Mouse (Mus musculus) layer of hippocampus, postnatal 36 days (tissue): ENCODE measurements around the gene 1700016H13Rik. TPM values are rescaled to one million over a fixed set of nuclear protein-coding genes. Genes with fewer than 3 reads are reported as not detected.

Experiments
- DNase-seq, 2 experiments: peaks; one replicate each; pipeline ENCODE4 v3.0.0; 2022
- total RNA-seq, 2 experiments: library from RNA; stranded (reverse); gene quantifications; 2 replicates each; pipeline ENCODE4 v1.2.3; 2021

1700016H13Rik gene
- total RNA-seq, 2 experiments from 2014 or later, result not detected

DNA sequence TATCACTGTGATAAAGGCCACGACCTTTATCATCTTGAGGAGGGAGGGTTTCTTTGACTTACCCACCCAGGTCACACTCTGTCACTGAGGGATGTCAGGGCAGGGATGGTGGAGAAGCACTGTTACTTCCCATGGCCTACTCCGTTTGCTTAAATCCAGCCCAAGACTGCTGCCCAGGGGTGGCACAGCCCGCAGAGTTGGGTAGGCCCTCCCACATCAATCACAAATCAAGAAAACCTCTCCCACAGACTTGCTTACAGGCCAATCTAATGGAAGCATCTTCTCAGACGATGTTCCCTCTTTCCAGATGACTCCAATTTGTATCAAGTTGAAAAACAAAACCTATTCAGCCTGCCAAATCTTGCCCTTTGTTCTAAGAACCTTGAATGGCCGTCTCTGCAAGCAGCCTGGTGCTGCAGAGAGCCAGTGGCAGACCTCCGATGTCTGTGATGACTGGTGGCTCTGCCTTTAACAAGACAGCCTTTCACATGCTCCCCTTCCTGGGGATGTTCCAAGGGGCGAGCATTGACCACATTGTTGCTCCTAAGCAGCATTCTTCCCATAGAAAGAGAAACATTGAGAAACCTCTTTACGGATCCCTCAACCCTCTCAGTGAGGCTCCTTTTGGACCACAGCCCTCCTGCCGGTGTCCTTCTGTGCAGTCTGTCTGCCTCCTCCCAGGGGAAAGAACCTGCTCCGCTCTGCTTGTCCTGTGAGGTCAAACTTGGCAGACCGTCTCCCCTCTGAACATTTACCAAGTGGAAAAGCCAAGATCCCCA, 52.5 kb downstream of the 1700016H13Rik start:
- DNase-seq, result no peak

DNA sequence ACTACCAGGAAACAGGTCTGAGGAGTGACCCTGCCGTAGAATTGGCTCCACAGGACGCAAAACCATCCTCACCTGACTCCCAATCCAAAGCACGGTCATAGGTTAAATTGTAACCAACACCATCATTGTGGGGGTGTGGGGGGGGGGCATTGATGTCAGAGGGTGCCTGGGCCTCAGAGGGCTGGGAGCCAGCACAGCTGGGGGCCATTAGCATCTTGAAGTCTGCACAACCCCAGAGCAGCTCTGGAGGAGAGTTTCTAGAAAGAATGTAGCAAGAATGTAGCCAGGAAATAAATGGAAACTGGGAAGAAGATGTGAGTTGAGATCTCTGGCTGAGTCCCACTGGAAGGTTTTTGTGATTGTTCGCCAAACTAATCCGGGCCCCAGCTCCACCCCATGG, 56.9 kb downstream of the 1700016H13Rik start:
- DNase-seq, result no peak

DNA sequence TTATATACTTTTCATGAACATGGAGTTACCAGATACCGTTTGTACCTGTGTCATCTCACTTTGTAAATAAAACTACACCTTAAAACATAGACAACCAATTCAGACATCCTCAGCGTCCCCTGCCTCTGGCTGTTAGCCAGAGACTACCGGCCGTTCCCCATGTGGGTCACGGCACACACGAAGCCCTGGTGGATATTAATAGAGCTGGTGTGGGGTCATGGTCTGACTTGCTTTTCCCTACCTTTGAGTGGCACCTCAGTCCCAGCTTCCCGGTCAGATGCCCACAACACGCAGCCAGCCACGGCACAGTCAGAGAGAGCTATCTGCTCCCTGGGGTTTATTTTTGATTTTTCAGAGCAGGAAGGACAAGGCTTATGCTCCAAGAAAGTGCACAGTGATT, 57.5 kb downstream of the 1700016H13Rik start:
- no peak for DNase-seq

Other genes starting within 250 kb of the 1700016H13Rik start
- gene Ptpn13, start 230.8 kb downstream of the 1700016H13Rik start, total RNA-seq, result 10 to 100 TPM; 10.5 to 10.6 TPM
- gene Slc10a6, start 26.6 kb downstream of the 1700016H13Rik start, total RNA-seq, result not detected
- gene Aff1, start 36.4 kb upstream of the 1700016H13Rik start, total RNA-seq, result 10 to 100 TPM; 14.9 to 18.2 TPM